Mouse (Mus musculus): Measurements from ENCODE around the gene Lyrm9.

GRCm38 (mm10) chr11:78815986-78816792, 10.2 kb upstream of the Lyrm9 start:
- TF ChIP-seq PAX5 (IDR thresholded peaks at IDR 0.05; ENCODE audit: low read length) (no peak), EP300 (IDR thresholded peaks at IDR 0.05; ENCODE audit: low read length) (no peak), JUND (conservative IDR thresholded peaks at IDR 0.05; ENCODE audit: low read depth, low read length) (no peak), POLR2A (IDR thresholded peaks at IDR 0.05; ENCODE audit: low read depth, low read length) (no peak), SIN3A (IDR thresholded peaks at IDR 0.05; ENCODE audit: low read length) (no peak), MXI1 (IDR thresholded peaks at IDR 0.05; ENCODE audit: low read depth, low read length) (no peak), POLR2AphosphoS2 (IDR thresholded peaks at IDR 0.05; ENCODE audit: low read depth, low read length) (no peak), E2F4 (IDR thresholded peaks at IDR 0.05; ENCODE audit: insufficient replicate concordance, low read depth, low read length) (no peak)

All from CH12.LX (cell line).